Mouse (Mus musculus): ENCODE results near the gene Parp4. TPM values are rescaled to one million over a fixed set of nuclear protein-coding genes. Genes with fewer than 3 reads are reported as not detected.

Gene Parp4
- polyA plus RNA-seq, 1 experiment, result 4.6 TPM

GRCm38 (mm10) chr14:56667969-56668802 lies 92.8 kb downstream of the Parp4 start, which contains the start of gene Mphosph8:
Gene Mphosph8 (plus strand): TSS chr14:56668248.
- peaks cover 49% of the 10 kb centered on the region for H3K79me2 ChIP-seq (ENCODE audit: control insufficient read depth, insufficient read depth)
- peak; percentile 20 for TF ChIP-seq USF1 (IDR thresholded peaks at IDR 0.05; ENCODE audit: low read depth)
- no peak for TF ChIP-seq CTCF (IDR thresholded peaks at IDR 0.05; ENCODE audit: control insufficient read depth, insufficient read depth, insufficient read length)

GRCm38 (mm10) chr14:56669046-56669620 lies 93.7 kb downstream of the Parp4 start:
- Histone ChIP-seq H3K27me3 (ENCODE audit: control insufficient read depth, insufficient read depth, insufficient read length) (no peaks in the 10 kb centered on the region), H3K36me3 (ENCODE audit: control insufficient read depth, insufficient read depth) (peaks cover 21% of the 10 kb centered on the region), H3K79me3 (ENCODE audit: low read depth) (peaks cover 38% of the 10 kb centered on the region), H3K79me2 (ENCODE audit: control insufficient read depth, insufficient read depth) (peaks cover 49% of the 10 kb centered on the region), H3K4me3 (ENCODE audit: insufficient read depth, poor library complexity, severe bottlenecking) (peak overlapping the region; percentile 84), H3ac (ENCODE audit: control insufficient read depth, insufficient read length, low read depth) (peak overlapping the region; percentile 79)
- no peak for TF ChIP-seq USF1 (IDR thresholded peaks at IDR 0.05; ENCODE audit: low read depth)
- TF ChIP-seq CTCF (IDR thresholded peaks at IDR 0.05; ENCODE audit: control insufficient read depth, insufficient read depth, insufficient read length), result no peak
- no peak for TF ChIP-seq MAX (IDR thresholded peaks at IDR 0.05)
- no peak for TF ChIP-seq MYOG (IDR thresholded peaks at IDR 0.05; ENCODE audit: control insufficient read depth, extremely low read depth, insufficient read length)
- TF ChIP-seq CEBPB (IDR thresholded peaks at IDR 0.05; ENCODE audit: low read depth), result no peak
- no peak for TF ChIP-seq FOSL1 (IDR thresholded peaks at IDR 0.05; ENCODE audit: insufficient read depth, low read length, poor library complexity, severe bottlenecking)
- TF ChIP-seq MYOD1 (IDR thresholded peaks at IDR 0.05; ENCODE audit: control insufficient read depth, insufficient read length, low read depth), result no peak

More at GRCm38 (mm10) chr14:56667969-56668802, 92.8 kb downstream of the Parp4 start, which contains the start of gene Mphosph8:
- Histone ChIP-seq H3K27me3 (ENCODE audit: control insufficient read depth, insufficient read depth, insufficient read length) (no peaks in the 10 kb centered on the region), H3K36me3 (ENCODE audit: control insufficient read depth, insufficient read depth) (peaks cover 12% of the 10 kb centered on the region), H3K4me3 (ENCODE audit: insufficient read depth, poor library complexity, severe bottlenecking) (peak within 1 kb of the TSS; percentile 84), H3ac (ENCODE audit: control insufficient read depth, insufficient read length, low read depth) (peak within 1 kb of the TSS; percentile 79), H3K79me3 (ENCODE audit: low read depth) (peaks cover 38% of the 10 kb centered on the region)

GRCm38 (mm10) chr14:56685426-56685825 lies 110.0 kb downstream of the Parp4 start:
- Histone ChIP-seq H3K27me3 (ENCODE audit: control insufficient read depth, insufficient read depth, insufficient read length) (no peaks in the 10 kb centered on the region), H3K36me3 (ENCODE audit: control insufficient read depth, insufficient read depth) (peaks cover 88% of the 10 kb centered on the region), H3K79me2 (ENCODE audit: control insufficient read depth, insufficient read depth) (peaks cover 23% of the 10 kb centered on the region), H3K4me3 (ENCODE audit: insufficient read depth, poor library complexity, severe bottlenecking) (no peak overlapping the region), H3ac (ENCODE audit: control insufficient read depth, insufficient read length, low read depth) (no peak overlapping the region), H3K79me3 (ENCODE audit: low read depth) (no peaks in the 10 kb centered on the region)
- TF ChIP-seq FOSL1 (IDR thresholded peaks at IDR 0.05; ENCODE audit: insufficient read depth, low read length, poor library complexity, severe bottlenecking), result no peak
- no peak for TF ChIP-seq MYOG (IDR thresholded peaks at IDR 0.05; ENCODE audit: control insufficient read depth, extremely low read depth, insufficient read length)
- TF ChIP-seq CTCF (IDR thresholded peaks at IDR 0.05; ENCODE audit: control insufficient read depth, insufficient read depth, insufficient read length), result no peak
- no peak for TF ChIP-seq MYOD1 (IDR thresholded peaks at IDR 0.05; ENCODE audit: control insufficient read depth, insufficient read length, low read depth)
- TF ChIP-seq MAX (IDR thresholded peaks at IDR 0.05), result no peak
- no peak for TF ChIP-seq USF1 (IDR thresholded peaks at IDR 0.05; ENCODE audit: low read depth)
- no peak for TF ChIP-seq CEBPB (IDR thresholded peaks at IDR 0.05; ENCODE audit: low read depth)

- peaks cover 96% of the 10 kb centered on the region for H3K36me3 ChIP-seq (ENCODE audit: control insufficient read depth, insufficient read depth)
- H3K4me3 ChIP-seq (ENCODE audit: insufficient read depth, poor library complexity, severe bottlenecking), result no peak overlapping the region
- no peaks in the 10 kb centered on the region for H3K79me2 ChIP-seq (ENCODE audit: control insufficient read depth, insufficient read depth)
- no peak for TF ChIP-seq FOSL1 (IDR thresholded peaks at IDR 0.05; ENCODE audit: insufficient read depth, low read length, poor library complexity, severe bottlenecking)
- no peak for TF ChIP-seq MYOG (IDR thresholded peaks at IDR 0.05; ENCODE audit: control insufficient read depth, extremely low read depth, insufficient read length)
- TF ChIP-seq MYOD1 (IDR thresholded peaks at IDR 0.05; ENCODE audit: control insufficient read depth, insufficient read length, low read depth), result no peak
- no peak for TF ChIP-seq USF1 (IDR thresholded peaks at IDR 0.05; ENCODE audit: low read depth)
- TF ChIP-seq CEBPB (IDR thresholded peaks at IDR 0.05; ENCODE audit: low read depth), result peak; percentile 42
- H3K79me3 ChIP-seq (ENCODE audit: low read depth), result no peaks in the 10 kb centered on the region
- H3K27me3 ChIP-seq (ENCODE audit: control insufficient read depth, insufficient read depth, insufficient read length), result no peaks in the 10 kb centered on the region
- no peak overlapping the region for H3ac ChIP-seq (ENCODE audit: control insufficient read depth, insufficient read length, low read depth)
Observed at GRCm38 (mm10) chr14:56689116-56689515, 113.7 kb downstream of the Parp4 start.

- no peaks in the 10 kb centered on the region for H3K27me3 ChIP-seq (ENCODE audit: control insufficient read depth, insufficient read depth, insufficient read length)
- TF ChIP-seq MYOD1 (IDR thresholded peaks at IDR 0.05; ENCODE audit: control insufficient read depth, insufficient read length, low read depth) (no peak), USF1 (IDR thresholded peaks at IDR 0.05; ENCODE audit: low read depth) (no peak), MYOG (IDR thresholded peaks at IDR 0.05; ENCODE audit: control insufficient read depth, extremely low read depth, insufficient read length) (no peak), MAX (IDR thresholded peaks at IDR 0.05) (no peak), CEBPB (IDR thresholded peaks at IDR 0.05; ENCODE audit: low read depth) (no peak), FOSL1 (IDR thresholded peaks at IDR 0.05; ENCODE audit: insufficient read depth, low read length, poor library complexity, severe bottlenecking) (peak; percentile 38), CTCF (IDR thresholded peaks at IDR 0.05; ENCODE audit: control insufficient read depth, insufficient read depth, insufficient read length) (no peak)
- H3K4me3 ChIP-seq (ENCODE audit: insufficient read depth, poor library complexity, severe bottlenecking), result no peak overlapping the region
Observed at GRCm38 (mm10) chr14:56689766-56690165, 114.3 kb downstream of the Parp4 start.

More at GRCm38 (mm10) chr14:56689766-56690165, 114.3 kb downstream of the Parp4 start:
- no peaks in the 10 kb centered on the region for H3K79me3 ChIP-seq (ENCODE audit: low read depth)
- H3ac ChIP-seq (ENCODE audit: control insufficient read depth, insufficient read length, low read depth), result no peak overlapping the region
- H3K36me3 ChIP-seq (ENCODE audit: control insufficient read depth, insufficient read depth), result peaks cover 96% of the 10 kb centered on the region
- H3K79me2 ChIP-seq (ENCODE audit: control insufficient read depth, insufficient read depth), result no peaks in the 10 kb centered on the region
